In genomic region chr14:25938004-25938403, GRCm38 (mm10) we compare ENCODE assay signal across 23 mouse cellular contexts. TPM values are rescaled to one million over a fixed set of nuclear protein-coding genes. Genes with fewer than 3 reads are reported as not detected.
"Had no signal": no experiment of that assay in that cellular context is flagged by ENCODE, and none has a peak within 500 bp of the region (broad histone marks: within the 10 kb centered on the region; RNA-seq: fewer than 3 reads in every experiment).

Cphx1 (plus strand) TSS chr14:25938304.

RNA-seq across cellular contexts. Expression of gene Cphx1, which starts in this region (rescaled TPM):
- polyA plus RNA-seq: limb, embryonic 10.5 days; limb, embryonic 11.5 days; limb, embryonic 12.5 days; limb, embryonic 13.5 days; limb, embryonic 15.5 days; liver, embryonic 12.5 days; liver, embryonic 13.5 days; liver, embryonic 15.5 days; liver, embryonic 16.5 days; lung, adult 2 months; lung, embryonic 14.5 days; lung, embryonic 15.5 days; macrophage; midbrain, embryonic 10.5 days; midbrain, embryonic 11.5 days; midbrain, embryonic 12.5 days; midbrain, embryonic 13.5 days; midbrain, embryonic 14.5 days; midbrain, embryonic 15.5 days; midbrain, embryonic 16.5 days; myocyte; neural tube, embryonic 11.5 days; neural tube, embryonic 12.5 days had no signal
